Mouse (Mus musculus) spleen, embryonic (tissue): ENCODE results near the gene Gm9508.

Source experiments
- CTCF ChIA-PET: fragments of 350-600 bp; sonication (Branson Sonifier 250); formaldehyde crosslinking; loops from one replicate; lab custom pipeline; 2022; lab: Charles Lee

Gene Gm9508

GRCm38 (mm10) chr10:77670710-77671109, 26.3 kb downstream of the Gm9508 start:
- CTCF ChIA-PET = no interaction called here

GRCm38 (mm10) chr10:77667402-77667801, 29.6 kb downstream of the Gm9508 start:
- CTCF ChIA-PET = no interaction called here

GRCm38 (mm10) chr10:77666342-77666741, 30.7 kb downstream of the Gm9508 start:
- CTCF ChIA-PET = interaction anchor here (0.7 kb wide), 1 partner anchor 15 kb away, joined by 3 read pairs; no protein-coding TSS in a partner anchor

- CTCF ChIA-PET = no interaction called here
Measured at GRCm38 (mm10) chr10:77663949-77664665, 32.9 kb downstream of the Gm9508 start.

- CTCF ChIA-PET = no interaction called here
Measured at GRCm38 (mm10) chr10:77658286-77658994, 38.6 kb downstream of the Gm9508 start.

- CTCF ChIA-PET = no interaction called here
Measured at GRCm38 (mm10) chr10:77652046-77652445, 45.0 kb downstream of the Gm9508 start.

GRCm38 (mm10) chr10:77647901-77648300, 49.1 kb downstream of the Gm9508 start:
- CTCF ChIA-PET = no interaction called here

- CTCF ChIA-PET = no interaction called here
Measured at GRCm38 (mm10) chr10:77647461-77647860, 49.6 kb downstream of the Gm9508 start.
